Mouse (Mus musculus): ENCODE results near the gene Foxp1.

GRCm38 (mm10) chr6:99496114-99496513, 26.4 kb downstream of the Foxp1 start:
- TF ChIP-seq CTCF (IDR thresholded peaks at IDR 0.05; ENCODE audit: low read depth), result no peak
- TF ChIP-seq EP300 (IDR thresholded peaks at IDR 0.05; ENCODE audit: low read depth), result no peak
